ENCODE assay signal across 11 mouse cellular contexts in the genomic region with DNA sequence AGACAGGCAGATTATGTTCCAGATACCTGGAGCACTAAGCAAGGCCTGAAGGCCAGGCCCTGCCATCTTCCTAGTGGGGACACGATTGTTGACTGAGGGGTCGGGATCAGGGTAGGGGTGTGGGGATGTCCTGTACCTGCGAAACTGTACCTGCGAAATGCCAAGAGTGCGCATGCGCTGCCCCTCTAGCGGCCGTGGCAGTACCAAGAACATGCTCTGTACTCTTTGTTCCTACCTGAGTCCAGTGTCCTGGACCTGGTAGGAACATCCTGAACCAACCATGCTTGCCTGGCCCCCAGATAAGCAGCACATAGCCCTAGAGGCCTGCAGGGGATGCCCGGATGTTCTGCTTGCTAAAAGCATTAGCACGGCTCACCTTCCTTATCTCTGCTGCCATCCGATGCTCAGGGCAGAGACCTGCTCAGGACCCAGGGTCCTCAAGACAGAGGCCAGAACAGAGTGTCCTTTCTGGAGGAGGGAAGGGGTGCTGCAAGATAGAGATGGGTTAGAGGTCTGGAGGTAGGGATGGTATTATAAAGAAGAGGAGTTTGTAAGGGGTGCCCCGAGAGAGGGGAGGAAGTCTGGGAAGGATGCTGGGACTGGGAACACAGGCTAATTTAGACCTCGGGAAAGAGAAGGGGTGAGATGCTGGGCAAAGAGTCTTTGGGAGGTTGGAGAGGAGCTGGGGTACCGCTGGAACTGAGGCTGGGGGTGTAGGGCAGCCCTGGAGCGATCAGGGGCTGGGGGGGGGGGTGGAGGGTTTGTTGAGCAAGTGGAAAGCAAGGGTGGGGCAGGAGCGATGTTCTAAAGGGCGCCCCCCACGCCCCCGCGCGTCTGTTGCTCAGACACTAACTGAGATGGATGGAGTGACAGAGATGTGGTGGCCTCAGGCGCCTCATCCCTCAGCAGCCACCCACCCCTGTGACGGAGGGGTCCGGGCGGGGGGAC. TPM values are rescaled to one million over a fixed set of nuclear protein-coding genes. Genes with fewer than 3 reads are reported as not detected.
DNase-seq lines count a peak whose midpoint lies in the region; ATAC-seq and TF ChIP-seq lines count a peak whose summit lies in the region.
"Had no signal": no experiment of that assay in that cellular context is flagged by ENCODE, and none has a peak within 500 bp of the region (broad histone marks: within the 10 kb centered on the region; RNA-seq: fewer than 3 reads in every experiment).

Gene Pnmt, plus strand, starts transcription at position 813 of the 948 bp plus-strand sequence.

- H3K9ac ChIP-seq in forebrain, embryonic 15.5 days (replicated peaks): no peak within 1 kb of the TSS
- no peak within 1 kb of the TSS for H3K9ac ChIP-seq in forebrain, postnatal 0 days
- H3K9ac ChIP-seq in midbrain, embryonic 11.5 days (ENCODE audit: low read length): no peak within 1 kb of the TSS
- peak within 1 kb of the TSS; percentile 67 for H3K9ac ChIP-seq in heart, embryonic 15.5 days
- H3K9ac ChIP-seq: stomach, embryonic 15.5 days had no signal

- H3K9me3 ChIP-seq in forebrain, embryonic 15.5 days: no peaks in the 10 kb centered on the region
- no peaks in the 10 kb centered on the region for H3K9me3 ChIP-seq in forebrain, postnatal 0 days (ENCODE audit: low read length)
- no peaks in the 10 kb centered on the region for H3K9me3 ChIP-seq in midbrain, embryonic 11.5 days (ENCODE audit: control insufficient read depth, low read length)
- H3K9me3 ChIP-seq in midbrain, embryonic 10.5 days (replicated peaks): no peaks in the 10 kb centered on the region
- no peaks in the 10 kb centered on the region for H3K9me3 ChIP-seq in heart, embryonic 15.5 days (replicated peaks)
- H3K9me3 ChIP-seq: stomach, embryonic 15.5 days had no signal

- TF ChIP-seq CTCF in forebrain, postnatal 0 days (IDR thresholded peaks at IDR 0.05; ENCODE audit: low read depth): no peak

- H3K27ac ChIP-seq in forebrain, embryonic 15.5 days (replicated peaks): no peak within 1 kb of the TSS
- no peak within 1 kb of the TSS for H3K27ac ChIP-seq in forebrain, postnatal 0 days (ENCODE audit: low read depth, low read length)
- H3K27ac ChIP-seq in midbrain, embryonic 11.5 days (ENCODE audit: low read depth, low read length): no peak within 1 kb of the TSS
- H3K27ac ChIP-seq in midbrain, embryonic 10.5 days (replicated peaks): no peak within 1 kb of the TSS
- H3K27ac ChIP-seq in heart, embryonic 15.5 days: peak within 1 kb of the TSS; percentile 90; the same call in 1 of the 2 replicates
- H3K27ac ChIP-seq: macrophage; stomach, embryonic 15.5 days had no signal

- peaks cover under 1% of the 10 kb centered on the region; the same call in 1 of the 2 replicates for H3K36me3 ChIP-seq in forebrain, embryonic 15.5 days
- H3K36me3 ChIP-seq in forebrain, postnatal 0 days (ENCODE audit: insufficient read depth): peaks cover under 1% of the 10 kb centered on the region; the same call in 1 of the 2 replicates
- 0 out of 2 replicates have a peak, but pooled peaks cover 1% of the 10 kb centered on the region for H3K36me3 ChIP-seq in midbrain, embryonic 11.5 days (ENCODE audit: control insufficient read depth, insufficient read depth, low read length)
- H3K36me3 ChIP-seq in midbrain, embryonic 10.5 days: peaks cover 10% of the 10 kb centered on the region
- H3K36me3 ChIP-seq in heart, embryonic 15.5 days: no peaks in the 10 kb centered on the region
- H3K36me3 ChIP-seq in myocyte (ENCODE audit: control insufficient read depth, insufficient read depth): no peaks in the 10 kb centered on the region
- H3K36me3 ChIP-seq: stomach, embryonic 15.5 days had no signal

- no peak for DNase-seq in forebrain, postnatal 0 days
- peak; percentile 51 for DNase-seq in midbrain, embryonic 11.5 days (ENCODE audit: low spot score, missing footprints)
- no peak for DNase-seq in midbrain, embryonic 10.5 days (ENCODE audit: low spot score)
- DNase-seq in thymus, postnatal 0 days (ENCODE audit: low spot score): no peak
- no peak for DNase-seq in spleen, postnatal 10 days (ENCODE audit: low spot score in 2 of 2)

- peaks cover 2% of the 10 kb centered on the region; the same call in 1 of the 2 replicates for H3K4me1 ChIP-seq in forebrain, embryonic 15.5 days
- H3K4me1 ChIP-seq in forebrain, postnatal 0 days (ENCODE audit: insufficient read depth): no peaks in the 10 kb centered on the region
- H3K4me1 ChIP-seq in midbrain, embryonic 11.5 days (ENCODE audit: control insufficient read depth, insufficient read depth, low read length): no peaks in the 10 kb centered on the region
- peaks cover 27% of the 10 kb centered on the region for H3K4me1 ChIP-seq in midbrain, embryonic 10.5 days
- peaks cover 72% of the 10 kb centered on the region for H3K4me1 ChIP-seq in heart, embryonic 15.5 days (replicated peaks)

- H3K4me3 ChIP-seq in forebrain, embryonic 15.5 days: no peak within 1 kb of the TSS
- H3K4me3 ChIP-seq in forebrain, postnatal 0 days (ENCODE audit: low read depth, low read length): no peak within 1 kb of the TSS
- no peak within 1 kb of the TSS for H3K4me3 ChIP-seq in midbrain, embryonic 11.5 days (ENCODE audit: low read depth, low read length)
- H3K4me3 ChIP-seq in midbrain, embryonic 10.5 days: no peak within 1 kb of the TSS
- H3K4me3 ChIP-seq in heart, embryonic 15.5 days: peak within 1 kb of the TSS; percentile 53; the same call in 1 of the 2 replicates
- H3K4me3 ChIP-seq in myocyte: no peak within 1 kb of the TSS
- H3K4me3 ChIP-seq: stomach, embryonic 15.5 days had no signal

- H3K4me2 ChIP-seq in forebrain, embryonic 15.5 days (replicated peaks): 0 out of 2 replicates have a peak within 1 kb of the TSS, but pooled peaks have one; percentile 8
- no peak within 1 kb of the TSS for H3K4me2 ChIP-seq in forebrain, postnatal 0 days (ENCODE audit: low read depth)
- H3K4me2 ChIP-seq in midbrain, embryonic 11.5 days: no peak within 1 kb of the TSS
- peak within 1 kb of the TSS; percentile 70 for H3K4me2 ChIP-seq in heart, embryonic 15.5 days
- peak within 1 kb of the TSS; percentile 41 for H3K4me2 ChIP-seq in myocyte (ENCODE audit: low read depth)
- H3K4me2 ChIP-seq: stomach, embryonic 15.5 days had no signal

- no peak within 1 kb of the TSS for H3ac ChIP-seq in myocyte (ENCODE audit: control insufficient read depth, insufficient read length)

- 56% methylated on average over 25 of the region's 25 CpGs for WGBS in forebrain, embryonic 15.5 days
- WGBS in forebrain, postnatal 0 days: 59% methylated on average over 25 of the region's 25 CpGs
- WGBS in midbrain, embryonic 11.5 days: 56% methylated on average over 25 of the region's 25 CpGs
- 56% methylated on average over 25 of the region's 25 CpGs for WGBS in midbrain, embryonic 10.5 days
- WGBS in heart, embryonic 15.5 days: 46% methylated on average over 25 of the region's 25 CpGs

- no peak for ATAC-seq in forebrain, embryonic 15.5 days (replicated peaks)
- no peak for ATAC-seq in forebrain, postnatal 0 days
- no peak for ATAC-seq in midbrain, embryonic 11.5 days (ENCODE audit: low FRiP score)
- no peak for ATAC-seq in heart, embryonic 15.5 days (replicated peaks; ENCODE audit: insufficient number of reproducible peaks, insufficient read depth, low FRiP score, low read depth)

- no peaks in the 10 kb centered on the region for H3K79me2 ChIP-seq in myocyte (ENCODE audit: control insufficient read depth, insufficient read depth)

- H3K27me3 ChIP-seq in forebrain, embryonic 15.5 days: peaks cover 20% of the 10 kb centered on the region
- H3K27me3 ChIP-seq in forebrain, postnatal 0 days (ENCODE audit: insufficient read depth, low read length): no peaks in the 10 kb centered on the region; the same call in 1 of the 2 replicates
- peaks cover 23% of the 10 kb centered on the region for H3K27me3 ChIP-seq in midbrain, embryonic 11.5 days (ENCODE audit: control insufficient read depth, insufficient read depth, low read length)
- H3K27me3 ChIP-seq in midbrain, embryonic 10.5 days (ENCODE audit: low read depth, poor library complexity, severe bottlenecking): peaks cover 78% of the 10 kb centered on the region
- H3K27me3 ChIP-seq in heart, embryonic 15.5 days: peaks cover 18% of the 10 kb centered on the region
- H3K27me3 ChIP-seq in myocyte (ENCODE audit: control insufficient read depth, insufficient read depth, insufficient read length): peaks cover 19% of the 10 kb centered on the region

- peak; percentile 39 for TF ChIP-seq POLR2A in myocyte (IDR thresholded peaks at IDR 0.05; ENCODE audit: insufficient read length, low read depth)

TF ChIP-seq in myocyte, 11 proteins besides CTCF, POLR2A, EP300 and RAD21:
- TF ChIP-seq POLR2AphosphoS2 (IDR thresholded peaks at IDR 0.05; ENCODE audit: insufficient read length, low read depth): peak; percentile 30
- no peak for TF ChIP-seq TCF12 (IDR thresholded peaks at IDR 0.05; ENCODE audit: insufficient read depth, poor library complexity, severe bottlenecking)

RNA-seq across cellular contexts. Expression of gene Pnmt, which starts in this region (rescaled TPM):
- polyA plus RNA-seq in forebrain, embryonic 15.5 days (2015; fragmentation: Nextera tagmentation; extraction: Ambion mirVana): 0.42 and 0.70 TPM in 2 replicates
- total RNA-seq in forebrain, postnatal 0 days (2014; rRNA removed): 1.0 and 1.8 TPM in 2 replicates
- 1.7 and 3.5 TPM in 2 replicates for polyA plus RNA-seq in forebrain, postnatal 0 days (2015; fragmentation: Nextera tagmentation; extraction: Ambion mirVana)
- not detected in 2 replicates for polyA plus RNA-seq in midbrain, embryonic 11.5 days (2014; fragmentation: Nextera tagmentation; extraction: Ambion mirVana)
- not detected in 2 replicates for polyA plus RNA-seq in midbrain, embryonic 10.5 days (2016; fragmentation: Nextera tagmentation; extraction: Ambion mirVana)
- polyA plus RNA-seq in heart, embryonic 15.5 days (2015; fragmentation: Nextera tagmentation; extraction: Ambion mirVana): 0.52 and 0.57 TPM in 2 replicates
- polyA plus RNA-seq in myocyte (2012; fragmentation: generic; extraction: Trizol): 2.2 TPM
- polyA plus RNA-seq in thymus, postnatal 0 days (2015; fragmentation: Nextera tagmentation; extraction: Ambion mirVana): 0.94 and 1.0 TPM in 2 replicates
- total RNA-seq: layer of hippocampus, postnatal 25 days had no signal
- polyA plus RNA-seq: macrophage had no signal

Comparison
In these comparisons a context has a peak if more than half of its experiments do, and no peak if none do; other contexts are left out.
1. H3K4me2 ChIP-seq: peak in forebrain, embryonic 15.5 days (single experiment), heart, embryonic 15.5 days (single experiment) and myocyte (single experiment); none in forebrain, postnatal 0 days (single experiment) and midbrain, embryonic 11.5 days (single experiment).
2. Peak in DNase-seq in midbrain, embryonic 11.5 days; RNA of the gene not detected or under 1 TPM.